Mouse (Mus musculus) cerebellum, adult 2 months (tissue): ENCODE results near the gene Kcne1. TPM values are rescaled to one million over a fixed set of nuclear protein-coding genes. Genes with fewer than 3 reads are reported as not detected.

Experiments
- DNase-seq, 2 experiments: peaks; one replicate each; pipeline ENCODE4 v3.0.0; 2021
- H3K27ac ChIP-seq: fragments of 200-500 bp; 2 replicates; pipeline ENCODE4 v1.5.1; 2012; ENCODE audit warnings: low read length, control low read depth, inconsistent platforms; ENCODE audit not compliant: insufficient read depth
- H3K27me3 ChIP-seq: fragments of 200-500 bp; 2 replicates; pipeline ENCODE4 v1.6.1; 2012; ENCODE audit warnings: inconsistent platforms, mild to moderate bottlenecking, low read length, moderate library complexity; ENCODE audit not compliant: control insufficient read depth, insufficient read depth
- H3K4me1 ChIP-seq: fragments of 200-500 bp; 2 replicates; pipeline ENCODE4 v1.6.1; 2011; ENCODE audit warnings: low read length; ENCODE audit not compliant: control insufficient read depth, insufficient read depth
- H3K4me3 ChIP-seq: fragments of 200-500 bp; replicated peaks from 2 replicates; pipeline ENCODE3; 2011; ENCODE audit warnings: mild to moderate bottlenecking, low read depth, low read length, control low read depth; ENCODE audit not compliant: insufficient read depth
- CTCF ChIP-seq: fragments of 200-500 bp; IDR thresholded peaks from 2 replicates; pipeline ENCODE4 v1.5.1; 2011; ENCODE audit warnings: low read depth, mild to moderate bottlenecking, control low read depth, low read length, moderate library complexity, borderline replicate concordance; ENCODE audit not compliant: insufficient read depth
- POLR2A ChIP-seq: fragments of 200-500 bp; IDR thresholded peaks from 2 replicates; pipeline ENCODE4 v1.6.1; 2011; ENCODE audit warnings: low read length, control low read depth, borderline replicate concordance; ENCODE audit not compliant: insufficient read depth
- WGBS: fragments of 180-500 bp; shearing (Covaris S2); methylation state at CpG from one replicate; pipeline ENCODE4 v1.1.7; 2018; 5-methylcytosine and 5-hydroxymethylcytosine counted together
- polyA plus RNA-seq: library from polyadenylated mRNA; depleted of rRNA; stranded (reverse); fragments of >200 nt; gene quantifications from 2 replicates; pipeline ENCODE4 v1.2.3, GENCODE M21; 2012

Kcne1 gene
- polyA plus RNA-seq, 1 experiment: 0.08 TPM

- no peak for DNase-seq
- 88% methylated on average over 10 of the region's 10 CpGs for WGBS
- no peak for TF ChIP-seq CTCF
- TF ChIP-seq POLR2A: no peak
- Histone ChIP-seq H3K27me3 (no peaks in the 10 kb centered on the region), H3K4me3 (no peak overlapping the region), H3K27ac (no peak overlapping the region), H3K4me1 (peaks cover 10% of the 10 kb centered on the region)
Observed at GRCm38 (mm10) chr16:92397745-92398573, 38.7 kb upstream of the Kcne1 start.

DNA sequence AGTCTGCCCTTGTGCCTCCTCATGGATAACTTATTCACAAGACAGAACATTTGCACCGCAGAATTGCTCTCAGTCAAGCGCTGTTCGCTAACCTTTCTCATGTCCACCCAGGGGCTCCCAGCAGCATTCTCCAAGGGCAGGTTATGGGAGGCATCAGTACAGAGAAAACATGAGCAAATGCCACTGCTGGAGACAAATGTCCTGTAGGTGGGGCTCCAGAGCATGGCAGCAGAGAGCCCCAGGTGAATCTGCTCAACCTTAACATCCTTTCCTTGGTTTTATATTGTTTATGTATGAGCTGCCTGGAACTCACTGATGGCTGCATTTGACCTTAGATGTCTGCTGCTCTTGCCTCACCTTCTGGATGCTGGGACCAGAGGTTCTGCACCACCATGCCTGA lies 34.5 kb upstream of the Kcne1 start:
- no peak overlapping the region for H3K27ac ChIP-seq
- no peak for DNase-seq
- WGBS: 93% methylated on average over 3 of the region's 3 CpGs

DNA sequence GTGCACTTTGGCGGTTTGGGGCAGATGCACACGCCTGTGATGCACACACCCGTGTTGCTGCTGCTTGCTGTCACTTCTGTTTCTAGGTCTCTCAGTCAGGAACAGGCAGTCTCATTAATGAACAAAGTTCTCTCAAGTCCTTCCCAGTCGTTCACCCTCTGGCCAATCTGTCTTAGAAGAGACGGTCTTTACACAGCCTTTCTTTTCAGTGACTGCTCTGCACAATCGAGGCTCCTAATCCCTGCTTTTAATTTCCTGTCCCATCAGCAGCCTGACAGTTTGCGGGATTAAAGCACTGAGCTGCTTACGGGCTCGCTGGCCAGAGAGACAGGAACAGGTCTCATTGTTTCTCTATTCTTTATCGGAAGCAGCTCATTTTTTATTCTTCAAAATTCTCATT lies 28.4 kb upstream of the Kcne1 start:
- H3K27ac ChIP-seq: no peak overlapping the region
- no peak for DNase-seq
- no peak for TF ChIP-seq CTCF
- no peak for TF ChIP-seq POLR2A
- no peaks in the 10 kb centered on the region for H3K27me3 ChIP-seq
- no peak overlapping the region for H3K4me3 ChIP-seq
- WGBS: 71% methylated on average over 10 of the region's 10 CpGs
- H3K4me1 ChIP-seq: no peaks in the 10 kb centered on the region

More for the DNA sequence above, 34.5 kb upstream of the Kcne1 start:
- Histone ChIP-seq H3K27me3 (no peaks in the 10 kb centered on the region), H3K4me1 (peaks cover 2% of the 10 kb centered on the region), H3K4me3 (no peak overlapping the region)
- no peak for TF ChIP-seq POLR2A
- TF ChIP-seq CTCF: no peak

GRCm38 (mm10) chr16:92385062-92385461 lies 25.8 kb upstream of the Kcne1 start:
- Histone ChIP-seq H3K27me3 (no peaks in the 10 kb centered on the region), H3K4me1 (no peaks in the 10 kb centered on the region), H3K4me3 (no peak overlapping the region), H3K27ac (no peak overlapping the region)
- WGBS: 5% methylated on average over 2 of the region's 2 CpGs
- TF ChIP-seq POLR2A (no peak), CTCF (peak; percentile 62)
- peak; percentile 38 to 68 for DNase-seq

DNA sequence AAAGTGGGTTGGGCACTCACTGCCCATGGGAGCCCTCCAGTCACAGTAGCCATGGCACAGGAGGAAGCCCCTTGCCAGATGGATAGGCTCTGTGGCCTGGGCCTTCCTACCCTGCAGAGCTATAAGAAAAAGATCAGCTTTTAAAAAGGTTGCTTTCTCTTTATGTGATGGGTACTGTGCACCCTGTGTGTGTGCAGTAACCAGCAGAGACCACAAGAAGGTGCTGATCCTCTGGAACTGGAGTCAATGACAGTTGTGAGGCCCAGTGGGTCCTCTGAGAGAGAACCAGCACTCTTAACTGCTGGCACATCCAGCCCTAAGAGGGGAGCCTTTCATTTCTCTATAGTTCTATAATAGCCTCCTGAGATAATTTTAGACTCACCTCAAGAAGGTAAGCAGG lies 24.1 kb upstream of the Kcne1 start:
- no peak for DNase-seq
- no peak overlapping the region for H3K27ac ChIP-seq
- H3K4me1 ChIP-seq: no peaks in the 10 kb centered on the region
- no peak for TF ChIP-seq POLR2A
- TF ChIP-seq CTCF: no peak
- H3K27me3 ChIP-seq: no peaks in the 10 kb centered on the region
- no peak overlapping the region for H3K4me3 ChIP-seq

- WGBS: 18% methylated on average over 6 of the region's 6 CpGs
- DNase-seq: peak in 1 of 2 experiments; percentile 42
- no peak overlapping the region for H3K4me3 ChIP-seq
- H3K27me3 ChIP-seq: no peaks in the 10 kb centered on the region
- H3K4me1 ChIP-seq: no peaks in the 10 kb centered on the region
- no peak overlapping the region for H3K27ac ChIP-seq
- TF ChIP-seq CTCF (no peak), POLR2A (no peak)
Observed at GRCm38 (mm10) chr16:92382508-92382907, 23.2 kb upstream of the Kcne1 start.

DNA sequence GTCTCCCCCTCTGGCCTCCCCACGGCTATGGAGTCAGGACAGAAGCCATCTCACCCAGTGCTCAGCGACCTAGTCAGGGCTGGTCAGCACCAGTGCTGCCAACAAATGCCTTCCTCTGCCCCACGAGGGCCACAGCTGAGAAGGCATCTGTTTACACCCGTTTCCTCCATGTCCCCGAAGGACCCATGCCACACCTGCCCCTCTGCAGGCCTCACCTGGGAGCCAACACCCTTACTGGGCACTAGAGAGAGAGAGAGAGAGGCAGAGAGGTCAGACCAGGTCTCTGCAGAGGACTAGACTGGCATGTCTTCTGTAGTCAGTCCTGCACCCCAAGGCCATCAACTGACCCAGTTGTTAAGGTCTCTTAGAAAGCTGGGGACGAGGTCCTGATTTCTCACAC lies 21.8 kb upstream of the Kcne1 start:
- Histone ChIP-seq H3K27ac (no peak overlapping the region), H3K4me3 (no peak overlapping the region), H3K27me3 (no peaks in the 10 kb centered on the region), H3K4me1 (no peaks in the 10 kb centered on the region; the same call in 1 of the 2 replicates)
- TF ChIP-seq CTCF (no peak), POLR2A (no peak)
- no peak for DNase-seq
- WGBS: 67% methylated on average over 6 of the region's 6 CpGs

DNA sequence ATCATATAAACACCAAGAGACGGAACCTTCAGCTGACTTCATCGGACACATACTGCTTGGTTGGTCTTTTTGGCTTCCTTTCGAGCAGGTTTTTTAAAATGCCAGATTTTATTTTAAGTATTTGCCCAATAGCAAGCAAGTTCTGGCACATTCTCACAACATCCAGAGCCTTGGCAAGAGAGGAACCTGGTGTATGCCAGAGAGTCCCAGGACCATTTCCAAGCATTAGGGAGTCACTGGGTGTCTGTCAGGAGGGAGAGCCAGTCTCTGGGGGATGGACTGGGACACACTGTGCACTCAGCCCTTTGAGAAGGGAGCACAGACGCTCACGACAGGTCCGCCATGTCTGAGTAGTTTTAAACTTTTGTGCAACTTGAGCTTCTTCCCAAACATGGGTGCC lies 17.7 kb upstream of the Kcne1 start:
- no peak overlapping the region for H3K27ac ChIP-seq
- no peaks in the 10 kb centered on the region for H3K27me3 ChIP-seq
- WGBS: 54% methylated on average over 6 of the region's 6 CpGs
- no peak overlapping the region for H3K4me3 ChIP-seq
- no peak for TF ChIP-seq POLR2A
- TF ChIP-seq CTCF: no peak
- DNase-seq: peak in 1 of 2 experiments; percentile 24
- H3K4me1 ChIP-seq: peaks cover 1% of the 10 kb centered on the region
